Mouse (Mus musculus): ENCODE measurements around the gene Gabrb1. TPM values are rescaled to one million over a fixed set of nuclear protein-coding genes. Genes with fewer than 3 reads are reported as not detected.
A peak's percentile ranks its signal among the peaks of the same experiment; 100 is the strongest.

The Gabrb1 gene
- polyA plus RNA-seq, 1 experiment, result 0.61 TPM

- no peak for DNase-seq (ENCODE audit: low read depth)
These were observed 171.1 kb downstream of the Gabrb1 start for GRCm38 (mm10) chr5:71828996-71829395.

GRCm38 (mm10) chr5:71830342-71830741, 172.4 kb downstream of the Gabrb1 start:
- no peak for DNase-seq (ENCODE audit: low read depth)

DNA sequence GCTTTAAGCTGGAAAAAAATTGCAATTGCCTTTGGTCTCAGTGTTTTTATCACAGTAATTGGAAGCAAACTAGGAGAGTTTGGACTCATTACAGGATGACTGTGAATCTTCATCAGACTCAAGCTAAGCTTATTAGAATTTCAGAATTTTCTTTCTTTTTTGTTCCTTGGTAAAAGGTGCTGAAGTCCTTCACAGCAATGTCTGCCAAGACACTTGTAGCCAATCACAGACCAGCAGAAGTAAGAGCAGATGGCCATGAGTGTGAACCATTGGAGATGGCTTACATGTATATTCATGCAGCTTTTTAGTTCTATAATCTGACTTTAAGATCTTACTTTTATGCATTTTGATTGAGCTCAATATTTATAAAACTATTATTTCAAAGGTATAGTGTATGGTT, 184.3 kb downstream of the Gabrb1 start:
- no peak for DNase-seq (ENCODE audit: low read depth)

- DNase-seq (ENCODE audit: low read depth), result no peak
These were observed 240.3 kb downstream of the Gabrb1 start for GRCm38 (mm10) chr5:71898214-71898613.

DNA sequence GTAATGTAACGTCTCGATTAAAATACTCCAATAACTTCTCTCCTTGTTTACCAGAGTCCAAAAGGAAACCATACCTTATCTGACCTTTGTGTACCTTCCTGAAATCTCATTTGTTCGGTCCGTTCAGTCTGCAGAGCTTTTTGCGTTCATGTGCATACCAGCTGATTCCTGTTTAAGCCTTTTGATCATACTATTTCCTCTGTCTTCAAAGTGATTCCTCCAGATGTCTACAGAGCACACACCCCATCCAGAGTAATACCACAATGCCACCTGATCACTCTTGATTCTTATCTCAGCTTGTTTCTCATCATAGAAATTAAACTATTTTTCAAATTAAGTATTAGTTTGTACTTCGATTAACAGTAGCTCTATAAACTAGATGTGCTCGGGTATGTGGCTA, 245.5 kb downstream of the Gabrb1 start:
- no peak for DNase-seq (ENCODE audit: low read depth)

- no peak for DNase-seq (ENCODE audit: low read depth)
These were observed 256.1 kb downstream of the Gabrb1 start for GRCm38 (mm10) chr5:71914028-71914427.

GRCm38 (mm10) chr5:71915711-71916110, 257.8 kb downstream of the Gabrb1 start:
- no peak for DNase-seq (ENCODE audit: low read depth)

DNA sequence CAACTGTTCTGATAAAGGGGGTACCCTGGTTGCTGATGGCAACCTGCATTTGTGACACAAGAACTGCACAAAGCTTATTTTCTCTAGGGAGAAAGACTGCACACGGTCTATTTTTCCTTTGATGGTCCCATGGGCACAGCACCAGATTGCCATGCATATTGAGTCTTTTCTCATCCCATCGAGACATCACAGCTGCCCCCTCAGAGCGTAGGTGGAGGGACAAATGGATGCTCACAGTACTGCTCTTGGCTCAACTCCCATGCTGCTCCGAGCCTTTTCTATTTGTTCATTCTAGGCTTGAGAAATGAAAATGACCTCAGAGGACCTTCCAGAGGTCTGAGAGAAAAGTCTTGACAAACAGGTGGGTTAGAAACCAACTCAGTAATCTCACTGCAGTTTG, 259.3 kb downstream of the Gabrb1 start:
- DNase-seq (ENCODE audit: low read depth), result no peak

GRCm38 (mm10) chr5:71923636-71924035, 265.7 kb downstream of the Gabrb1 start:
- no peak for DNase-seq (ENCODE audit: low read depth)

DNA sequence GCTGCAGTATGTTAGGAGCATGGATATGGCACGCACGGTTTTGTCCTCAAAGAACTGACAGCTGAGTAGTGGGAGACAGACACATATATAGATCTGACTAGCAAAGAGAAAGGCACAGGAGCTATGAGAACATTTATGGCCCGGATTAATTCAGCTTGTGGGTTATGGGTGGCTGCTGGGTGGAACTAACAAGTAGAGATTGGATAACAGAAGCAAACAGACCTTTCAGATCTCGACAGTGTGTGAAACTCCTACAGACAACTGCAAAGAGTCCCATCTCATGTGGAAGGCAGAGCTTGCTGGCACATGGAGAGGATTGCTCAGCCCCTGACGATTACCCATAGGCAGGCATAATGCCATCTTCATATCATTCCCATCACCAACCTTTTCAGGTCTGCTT, 268.4 kb downstream of the Gabrb1 start:
- no peak for DNase-seq (ENCODE audit: low read depth)

- DNase-seq (ENCODE audit: low read depth), result no peak
These were observed 272.1 kb downstream of the Gabrb1 start for GRCm38 (mm10) chr5:71930036-71930435.

GRCm38 (mm10) chr5:71951398-71951797, 293.5 kb downstream of the Gabrb1 start:
- no peak for DNase-seq (ENCODE audit: low read depth)

- DNase-seq (ENCODE audit: low read depth), result no peak
These were observed 297.3 kb downstream of the Gabrb1 start for GRCm38 (mm10) chr5:71955070-71955685.

- DNase-seq (ENCODE audit: low read depth), result no peak
These were observed 307.0 kb downstream of the Gabrb1 start for GRCm38 (mm10) chr5:71964876-71965432.

- no peak for DNase-seq (ENCODE audit: low read depth)
These were observed 307.6 kb downstream of the Gabrb1 start for GRCm38 (mm10) chr5:71965529-71965928.

GRCm38 (mm10) chr5:71970140-71970800, 312.4 kb downstream of the Gabrb1 start:
- DNase-seq (ENCODE audit: low read depth), result no peak

GRCm38 (mm10) chr5:71972831-71973230, 314.9 kb downstream of the Gabrb1 start:
- no peak for DNase-seq (ENCODE audit: low read depth)

- no peak for DNase-seq (ENCODE audit: low read depth)
These were observed 318.2 kb downstream of the Gabrb1 start for GRCm38 (mm10) chr5:71976133-71976532.

DNA sequence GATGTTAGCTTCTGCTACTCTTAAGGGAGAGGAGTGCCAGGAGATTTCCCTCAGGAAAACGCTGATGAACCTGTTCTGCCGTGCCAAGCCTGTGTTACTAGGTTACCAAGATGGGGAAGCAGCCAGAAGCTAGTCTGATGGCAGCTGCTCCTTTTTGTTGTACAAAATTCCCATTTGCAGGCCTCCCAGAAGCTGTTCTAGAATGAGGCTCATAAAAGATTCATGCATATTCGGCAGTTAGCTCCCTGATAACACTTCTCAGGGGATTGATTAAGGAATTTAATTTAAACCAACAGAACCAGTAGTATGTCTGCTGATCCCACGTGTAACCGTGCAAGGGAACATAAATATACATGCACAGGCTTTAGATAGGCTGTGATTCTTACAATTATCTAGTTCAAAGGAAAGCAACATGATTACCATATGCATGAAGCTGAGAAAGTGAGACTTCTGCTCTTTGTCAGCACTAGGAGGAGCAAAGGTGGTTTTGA, 318.7 kb downstream of the Gabrb1 start:
- no peak for DNase-seq (ENCODE audit: low read depth)

DNA sequence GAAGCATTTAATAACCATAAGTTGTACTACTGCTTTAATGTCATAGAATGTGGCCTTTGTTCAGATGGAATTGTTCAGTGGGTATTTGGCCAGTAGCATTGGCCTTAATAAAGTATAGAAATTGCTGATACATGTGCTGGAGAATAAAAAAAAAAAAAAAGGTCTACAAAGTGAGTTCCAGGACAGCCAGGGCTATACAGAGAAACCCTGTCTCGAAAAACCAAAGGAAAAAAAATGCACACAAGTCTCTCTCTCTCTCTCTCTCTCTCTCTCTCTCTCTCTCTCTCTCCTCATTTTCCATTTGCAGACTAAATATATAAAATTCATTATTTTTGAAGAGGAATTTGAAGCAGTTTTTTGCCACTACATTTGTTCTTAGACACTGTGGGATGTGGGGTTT, 328.6 kb downstream of the Gabrb1 start:
- no peak for DNase-seq (ENCODE audit: low read depth)

DNA sequence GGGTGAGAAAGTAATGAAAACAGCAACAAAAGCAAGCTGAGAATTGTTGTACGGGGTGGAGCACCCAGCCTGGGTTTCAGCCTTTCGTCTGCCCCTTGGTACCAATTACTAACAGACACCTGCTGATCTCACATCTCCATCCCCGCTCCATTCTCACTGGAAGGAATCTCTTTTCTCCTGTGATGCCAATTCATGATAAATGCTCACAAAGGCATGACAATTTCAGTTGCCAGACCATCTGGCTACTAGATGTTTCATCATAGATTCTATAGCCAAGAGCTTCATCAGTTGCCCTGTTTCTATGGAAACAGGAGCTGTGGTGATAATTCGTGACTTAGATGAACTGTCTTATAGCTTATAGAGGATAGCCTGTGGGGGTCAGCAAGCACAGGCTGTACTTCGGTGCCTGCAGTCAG, 329.1 kb downstream of the Gabrb1 start:
- no peak for DNase-seq (ENCODE audit: low read depth)

DNA sequence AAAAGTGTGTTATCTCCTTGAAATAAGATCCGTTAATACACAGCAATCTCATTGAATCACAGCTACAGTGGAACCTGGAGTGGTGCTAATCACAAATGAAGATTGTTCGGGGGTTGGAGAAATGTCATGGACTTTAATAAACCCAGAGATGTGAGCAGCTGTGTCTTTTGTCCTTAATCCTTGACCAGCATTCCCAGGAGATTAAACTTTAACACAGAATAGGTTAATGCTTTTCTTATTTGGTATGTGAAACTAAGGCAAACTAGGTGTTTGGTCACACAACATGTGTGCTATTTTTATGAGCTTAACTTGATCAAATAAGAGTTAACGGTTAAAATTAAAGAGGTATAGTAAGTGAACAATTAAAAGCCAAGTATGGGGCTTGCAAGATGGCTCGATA, 341.6 kb downstream of the Gabrb1 start:
- no peak for DNase-seq (ENCODE audit: low read depth)

- DNase-seq (ENCODE audit: low read depth), result peak; percentile 77
These were observed 346.0 kb downstream of the Gabrb1 start for GRCm38 (mm10) chr5:72003811-72004435.
